Mouse (Mus musculus): Measurements from ENCODE around the gene 4430402I18Rik. TPM values are rescaled to one million over a fixed set of nuclear protein-coding genes. Genes with fewer than 3 reads are reported as not detected.

The 4430402I18Rik gene
- total and polyA plus RNA-seq, 3 experiments = 16.8 to 27.0 (median 22.6) TPM

- H3K9ac ChIP-seq (ENCODE audit: low read depth, low read length) = peak within 1 kb of the TSS; percentile 86
- intact Hi-C loops (cut with DNase I) = loop anchor here (2.0 to 5.0 kb wide), 2 partner anchors 25 to 187 kb away; no protein-coding TSS in a partner anchor
- under 1% methylated on average over 73 of the region's 73 CpGs for WGBS
- TF ChIP-seq EP300 (IDR thresholded peaks at IDR 0.05; ENCODE audit: insufficient read depth, low read depth, low read length) = peak; percentile 75
- peak; percentile 75 for TF ChIP-seq POLR2A (IDR thresholded peaks at IDR 0.05; ENCODE audit: insufficient read depth, low read depth, low read length)
- TF ChIP-seq CTCF (IDR thresholded peaks at IDR 0.05) = peak; percentile 62
- DNase-seq = peak; percentile 87 to 89
- no peaks in the 10 kb centered on the region for H3K27me3 ChIP-seq (ENCODE audit: control insufficient read depth, insufficient read depth, low read length)
- H3K4me3 ChIP-seq = peak within 1 kb of the TSS; percentile 83
- 0 out of 2 replicates have a peak, but pooled peaks cover 2% of the 10 kb centered on the region for H3K79me2 ChIP-seq (replicated peaks; ENCODE audit: control insufficient read depth, insufficient read depth, low read length)
- peaks cover 9% of the 10 kb centered on the region for H3K4me1 ChIP-seq (ENCODE audit: control insufficient read depth, insufficient read depth, low read length)
- peak within 1 kb of the TSS; percentile 91 for H3K27ac ChIP-seq
- peaks cover 9% of the 10 kb centered on the region for H3K36me3 ChIP-seq (ENCODE audit: control insufficient read depth, insufficient read depth, low read length)
Measured at GRCm38 (mm10) chr19:28963842-28964551, 3.6 kb downstream of the 4430402I18Rik start, which contains the start of gene Plpp6. Gene Plpp6 (plus strand): TSS chr19:28963953.

- no peaks in the 10 kb centered on the region for H3K27me3 ChIP-seq (ENCODE audit: control insufficient read depth, insufficient read depth, low read length)
- TF ChIP-seq EP300 (IDR thresholded peaks at IDR 0.05; ENCODE audit: insufficient read depth, low read depth, low read length) (no peak), POLR2A (IDR thresholded peaks at IDR 0.05; ENCODE audit: insufficient read depth, low read depth, low read length) (no peak), CTCF (IDR thresholded peaks at IDR 0.05) (no peak)
Measured at GRCm38 (mm10) chr19:28963513-28963841, 4.1 kb downstream of the 4430402I18Rik start.

GRCm38 (mm10) chr19:28963113-28963512 lies 4.5 kb downstream of the 4430402I18Rik start:
- intact Hi-C loops (cut with DNase I) = loop anchor here (5.0 kb wide), 1 partner anchor 186 kb away; no protein-coding TSS in a partner anchor
- H3K79me2 ChIP-seq (replicated peaks; ENCODE audit: control insufficient read depth, insufficient read depth, low read length) = 0 out of 2 replicates have a peak, but pooled peaks cover 2% of the 10 kb centered on the region
- H3K36me3 ChIP-seq (ENCODE audit: control insufficient read depth, insufficient read depth, low read length) = peaks cover 9% of the 10 kb centered on the region
- peak overlapping the region; percentile 91 for H3K27ac ChIP-seq
- no peak for DNase-seq
- H3K27me3 ChIP-seq (ENCODE audit: control insufficient read depth, insufficient read depth, low read length) = no peaks in the 10 kb centered on the region
- 18% methylated on average over 3 of the region's 3 CpGs for WGBS
- H3K4me1 ChIP-seq (ENCODE audit: control insufficient read depth, insufficient read depth, low read length) = peaks cover 9% of the 10 kb centered on the region
- H3K9ac ChIP-seq (ENCODE audit: low read depth, low read length) = no peak overlapping the region
- H3K4me3 ChIP-seq = peak overlapping the region; percentile 83
- TF ChIP-seq CTCF (IDR thresholded peaks at IDR 0.05) (no peak), POLR2A (IDR thresholded peaks at IDR 0.05; ENCODE audit: insufficient read depth, low read depth, low read length) (no peak), EP300 (IDR thresholded peaks at IDR 0.05; ENCODE audit: insufficient read depth, low read depth, low read length) (no peak)

More at GRCm38 (mm10) chr19:28963513-28963841, 4.1 kb downstream of the 4430402I18Rik start:
- H3K27ac ChIP-seq = peak overlapping the region; percentile 91
- WGBS = 0% methylated on average over 4 of the region's 4 CpGs
- H3K4me3 ChIP-seq = peak overlapping the region; percentile 83
- peaks cover 9% of the 10 kb centered on the region for H3K4me1 ChIP-seq (ENCODE audit: control insufficient read depth, insufficient read depth, low read length)
- 0 out of 2 replicates have a peak, but pooled peaks cover 2% of the 10 kb centered on the region for H3K79me2 ChIP-seq (replicated peaks; ENCODE audit: control insufficient read depth, insufficient read depth, low read length)
- H3K36me3 ChIP-seq (ENCODE audit: control insufficient read depth, insufficient read depth, low read length) = peaks cover 9% of the 10 kb centered on the region
- no peak for DNase-seq
- intact Hi-C loops (cut with DNase I) = loop anchor here (5.0 kb wide), 1 partner anchor 186 kb away; no protein-coding TSS in a partner anchor
- peak overlapping the region; percentile 86 for H3K9ac ChIP-seq (ENCODE audit: low read depth, low read length)

GRCm38 (mm10) chr19:28951251-28951650 lies 16.3 kb downstream of the 4430402I18Rik start:
- H3K79me2 ChIP-seq (replicated peaks; ENCODE audit: control insufficient read depth, insufficient read depth, low read length) = no peaks in the 10 kb centered on the region
- DNase-seq = no peak
- H3K9ac ChIP-seq (ENCODE audit: low read depth, low read length) = no peak overlapping the region
- H3K27ac ChIP-seq = no peak overlapping the region
- H3K4me3 ChIP-seq = no peak overlapping the region
- no peaks in the 10 kb centered on the region; the same call in 1 of the 2 replicates for H3K4me1 ChIP-seq (ENCODE audit: control insufficient read depth, insufficient read depth, low read length)
- TF ChIP-seq CTCF (IDR thresholded peaks at IDR 0.05) = no peak
- no peak for TF ChIP-seq POLR2A (IDR thresholded peaks at IDR 0.05; ENCODE audit: insufficient read depth, low read depth, low read length)
- no peak for TF ChIP-seq EP300 (IDR thresholded peaks at IDR 0.05; ENCODE audit: insufficient read depth, low read depth, low read length)
- 83% methylated on average over 5 of the region's 5 CpGs for WGBS
- intact Hi-C loops (cut with DNase I) = no loop called here
- no peaks in the 10 kb centered on the region for H3K27me3 ChIP-seq (ENCODE audit: control insufficient read depth, insufficient read depth, low read length)
- peaks cover 5% of the 10 kb centered on the region; the same call in 1 of the 2 replicates for H3K36me3 ChIP-seq (ENCODE audit: control insufficient read depth, insufficient read depth, low read length)

- no peak for DNase-seq
- Histone ChIP-seq H3K4me3 (no peak overlapping the region), H3K9ac (ENCODE audit: low read depth, low read length) (no peak overlapping the region), H3K79me2 (replicated peaks; ENCODE audit: control insufficient read depth, insufficient read depth, low read length) (no peaks in the 10 kb centered on the region), H3K36me3 (ENCODE audit: control insufficient read depth, insufficient read depth, low read length) (peaks cover 5% of the 10 kb centered on the region; the same call in 1 of the 2 replicates), H3K27me3 (ENCODE audit: control insufficient read depth, insufficient read depth, low read length) (no peaks in the 10 kb centered on the region), H3K4me1 (ENCODE audit: control insufficient read depth, insufficient read depth, low read length) (no peaks in the 10 kb centered on the region; the same call in 1 of the 2 replicates), H3K27ac (no peak overlapping the region)
- 7% methylated on average over 2 of the region's 2 CpGs for WGBS
- TF ChIP-seq CTCF (IDR thresholded peaks at IDR 0.05) = no peak
- TF ChIP-seq POLR2A (IDR thresholded peaks at IDR 0.05; ENCODE audit: insufficient read depth, low read depth, low read length) = no peak
- no peak for TF ChIP-seq EP300 (IDR thresholded peaks at IDR 0.05; ENCODE audit: insufficient read depth, low read depth, low read length)
- intact Hi-C loops (cut with DNase I) = no loop called here
Measured at GRCm38 (mm10) chr19:28947311-28947710, 20.3 kb downstream of the 4430402I18Rik start.

GRCm38 (mm10) chr19:28946782-28947181 lies 20.8 kb downstream of the 4430402I18Rik start:
- intact Hi-C loops (cut with DNase I) = no loop called here
- no peaks in the 10 kb centered on the region for H3K27me3 ChIP-seq (ENCODE audit: control insufficient read depth, insufficient read depth, low read length)
- TF ChIP-seq POLR2A (IDR thresholded peaks at IDR 0.05; ENCODE audit: insufficient read depth, low read depth, low read length) (no peak), EP300 (IDR thresholded peaks at IDR 0.05; ENCODE audit: insufficient read depth, low read depth, low read length) (peak; percentile 62; the same call in 1 of the 2 replicates)
- peaks cover 5% of the 10 kb centered on the region; the same call in 1 of the 2 replicates for H3K36me3 ChIP-seq (ENCODE audit: control insufficient read depth, insufficient read depth, low read length)
- 8% methylated on average over 4 of the region's 4 CpGs for WGBS
- H3K9ac ChIP-seq (ENCODE audit: low read depth, low read length) = no peak overlapping the region
- H3K4me1 ChIP-seq (ENCODE audit: control insufficient read depth, insufficient read depth, low read length) = no peaks in the 10 kb centered on the region; the same call in 1 of the 2 replicates
- H3K27ac ChIP-seq = no peak overlapping the region
- H3K4me3 ChIP-seq = no peak overlapping the region
- H3K79me2 ChIP-seq (replicated peaks; ENCODE audit: control insufficient read depth, insufficient read depth, low read length) = no peaks in the 10 kb centered on the region
- DNase-seq = no peak

Data from heart, adult 2 months (tissue).